Mouse (Mus musculus) ES-E14 (cell line): ENCODE results near the gene Clec16a. TPM values are rescaled to one million over a fixed set of nuclear protein-coding genes. Genes with fewer than 3 reads are reported as not detected.

Experiments
- DNase-seq: peaks from one replicate; pipeline ENCODE4 v3.0.0-alpha.2; 2013; ENCODE audit warnings: low read depth, low spot score
- H3K27ac ChIP-seq: 2 replicates; pipeline ENCODE4 v1.5.1; 2012; ENCODE audit warnings: low read depth, mild to moderate bottlenecking, low read length, moderate library complexity, mixed read lengths; ENCODE audit not compliant: poor library complexity, insufficient read depth, severe bottlenecking
- H3K36me3 ChIP-seq: 2 replicates; pipeline ENCODE4 v1.6.1; 2012; ENCODE audit warnings: mild to moderate bottlenecking, low read length, moderate library complexity, mixed read lengths; ENCODE audit not compliant: control insufficient read depth, poor library complexity, insufficient read depth, severe bottlenecking
- H3K4me1 ChIP-seq, 2 experiments: fragments of 150-350 bp in 1 of 2; sonication (generic) in 1 of 2; 2 replicates each; pipeline ENCODE4 v1.6.1; 2012; ENCODE audit warnings: low read length in 2 of 2, mild to moderate bottlenecking in 1 of 2, mixed read lengths in 1 of 2; ENCODE audit not compliant: control insufficient read depth in 2 of 2, insufficient read depth in 2 of 2, poor library complexity in 1 of 2
- H3K4me3 ChIP-seq, 2 experiments: fragments of 150-350 bp in 1 of 2; sonication (generic) in 1 of 2; 2 replicates each; pipeline ENCODE4 v1.5.1; 2012; ENCODE audit warnings: low read length in 2 of 2, low read depth in 1 of 2, mild to moderate bottlenecking in 1 of 2, mixed read lengths in 1 of 2; ENCODE audit not compliant: insufficient read depth in 1 of 2, poor library complexity in 1 of 2, severe bottlenecking in 1 of 2
- H3K9ac ChIP-seq: 2 replicates; pipeline ENCODE4 v1.6.1; 2012; ENCODE audit warnings: low read depth, mild to moderate bottlenecking, low read length, mixed read lengths; ENCODE audit not compliant: poor library complexity, insufficient read depth, severe bottlenecking
- H3K9me3 ChIP-seq: fragments of 150-350 bp; sonication (generic); 2 replicates; pipeline ENCODE4 v1.6.1; 2012; ENCODE audit warnings: low read depth, mild to moderate bottlenecking, low read length; ENCODE audit not compliant: control insufficient read depth, insufficient read depth
- CHD2 ChIP-seq: IDR thresholded peaks from 2 replicates; pipeline ENCODE4 v1.6.1; 2014; ENCODE audit warnings: mild to moderate bottlenecking, low read depth, low read length, inconsistent platforms
- HCFC1 ChIP-seq: IDR thresholded peaks from 2 replicates; pipeline ENCODE4 v1.6.1; 2012; ENCODE audit warnings: low read length, inconsistent platforms, borderline replicate concordance; ENCODE audit not compliant: insufficient read depth
- MAFK ChIP-seq: IDR thresholded peaks from 2 replicates; pipeline ENCODE4 v1.6.1; 2014; ENCODE audit warnings: mild to moderate bottlenecking, low read depth, low read length, inconsistent platforms; ENCODE audit not compliant: insufficient read depth
- ZC3H11A ChIP-seq: IDR thresholded peaks from 2 replicates; pipeline ENCODE4 v1.6.1; 2012; ENCODE audit warnings: low read depth, mild to moderate bottlenecking, inconsistent platforms, low read length, borderline replicate concordance
- ZNF384 ChIP-seq: IDR thresholded peaks from 2 replicates; pipeline ENCODE4 v1.6.1; 2012; ENCODE audit warnings: low read depth, low read length, inconsistent platforms
- in situ Hi-C, 2 experiments: fragments of 600-800 bp; cut with MboI; formaldehyde crosslinking; loops; one replicate each; pipeline ENCODE4 v1.15.1; 2025; ENCODE audit warnings: low sequenced_read_pairs in 2 of 2, inconsistent platforms in 1 of 2; ENCODE audit not compliant: unreplicated experiment in 2 of 2
- total RNA-seq: library from RNA; depleted of rRNA; stranded (reverse); fragments of 300-350 nt; gene quantifications from 2 replicates; pipeline ENCODE4 v1.2.3, GENCODE M21; 2012

Clec16a gene
- total RNA-seq, 1 experiment = 14.6 TPM

GRCm38 (mm10) chr16:10784793-10785370 is 239.7 kb downstream of the Clec16a start:
- H3K4me3 ChIP-seq = peak overlapping the region; percentile 81 to 98
- no peaks in the 10 kb centered on the region for H3K9me3 ChIP-seq
- TF ChIP-seq ZC3H11A (no peak), MAFK (no peak), HCFC1 (no peak), ZNF384 (no peak), CHD2 (no peak)
- peak; percentile 71 for DNase-seq
- no peak overlapping the region for H3K27ac ChIP-seq
- in situ Hi-C loops = loop anchor here in 1 of 2 experiments (10.0 kb wide), 1 partner anchor 370 kb away; the partner anchor contains the start of gene Nubp1
- H3K36me3 ChIP-seq = no peaks in the 10 kb centered on the region
- peak overlapping the region; percentile 77 for H3K9ac ChIP-seq
- peaks cover 7 to 18% of the 10 kb centered on the region in 2 experiments; a peak in 2 of 4 replicates for H3K4me1 ChIP-seq

GRCm38 (mm10) chr16:10785371-10786231 is 240.5 kb downstream of the Clec16a start, which contains the start of gene Socs1:
Gene Socs1 (minus strand): TSS chr16:10785536.
- in situ Hi-C loops = loop anchor here in 1 of 2 experiments (10.0 kb wide), 1 partner anchor 371 kb away; the partner anchor contains the start of gene Nubp1
- Histone ChIP-seq H3K9ac (peak within 1 kb of the TSS; percentile 77), H3K4me1 (peaks cover 7 to 18% of the 10 kb centered on the region in 2 experiments; a peak in 2 of 4 replicates), H3K9me3 (no peaks in the 10 kb centered on the region), H3K27ac (peak within 1 kb of the TSS; percentile 47; the same call in 1 of the 2 replicates), H3K4me3 (peak within 1 kb of the TSS; percentile 81 to 98), H3K36me3 (no peaks in the 10 kb centered on the region)
- no peak for TF ChIP-seq MAFK
- TF ChIP-seq ZC3H11A = no peak
- no peak for TF ChIP-seq HCFC1
- TF ChIP-seq CHD2 = no peak
- no peak for TF ChIP-seq ZNF384
- DNase-seq = peak; percentile 80

GRCm38 (mm10) chr16:10786288-10786687 is 241.1 kb downstream of the Clec16a start:
- H3K36me3 ChIP-seq = no peaks in the 10 kb centered on the region
- H3K9ac ChIP-seq = peak overlapping the region; percentile 50; the same call in 1 of the 2 replicates
- 0 out of 2 replicates have a peak overlapping the region, but pooled peaks have one; percentile 47 for H3K27ac ChIP-seq
- DNase-seq = peak; percentile 81
- in situ Hi-C loops = loop anchor here in 1 of 2 experiments (10.0 kb wide), 1 partner anchor 371 kb away; the partner anchor contains the start of gene Nubp1
- H3K4me3 ChIP-seq = peak overlapping the region; percentile 81 to 98
- no peaks in the 10 kb centered on the region for H3K9me3 ChIP-seq
- no peak for TF ChIP-seq CHD2
- no peak for TF ChIP-seq HCFC1
- no peak for TF ChIP-seq ZNF384
- peak; percentile 51; the same call in 1 of the 2 replicates for TF ChIP-seq ZC3H11A
- TF ChIP-seq MAFK = no peak
- H3K4me1 ChIP-seq = peaks cover 7 to 18% of the 10 kb centered on the region in 2 experiments; a peak in 2 of 4 replicates

DNA sequence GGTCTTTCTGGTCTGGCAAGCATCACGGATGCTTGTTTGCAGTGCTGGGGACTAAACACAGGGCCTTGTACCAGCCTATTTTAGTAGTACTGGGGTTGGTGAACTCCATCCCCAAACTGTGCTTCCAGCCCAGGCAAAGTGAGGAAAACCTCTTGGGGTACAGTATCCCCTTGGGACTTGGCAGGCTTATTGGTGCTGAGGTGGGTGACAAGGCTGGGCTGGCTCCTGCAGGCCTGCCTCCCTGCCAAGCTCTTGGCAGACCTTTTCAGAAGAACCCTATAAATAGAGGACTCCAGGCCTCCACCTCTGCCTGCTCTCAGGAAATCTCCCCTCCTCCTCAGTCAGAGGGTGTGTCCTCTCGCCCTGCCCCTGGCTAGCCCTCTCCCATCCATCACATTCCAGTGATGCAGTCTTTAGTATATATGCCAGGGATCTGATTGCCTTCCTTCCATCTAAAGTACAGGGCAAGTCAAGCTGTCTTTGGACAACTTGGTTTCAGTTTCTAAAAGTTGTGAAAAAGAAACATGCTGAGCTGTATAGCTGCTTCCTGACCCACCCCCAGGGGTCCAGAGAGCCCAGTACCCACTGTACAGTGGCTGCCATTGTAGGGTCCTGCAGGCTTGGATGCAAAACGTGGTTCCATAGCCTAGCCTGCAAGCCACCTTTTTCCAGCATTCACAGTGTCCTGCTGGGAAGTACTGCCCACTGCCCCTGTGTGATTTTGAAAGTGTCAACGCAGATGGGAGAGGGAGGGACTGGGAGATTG is 241.8 kb downstream of the Clec16a start:
- Histone ChIP-seq H3K9ac (no peak overlapping the region), H3K4me1 (peaks cover 7 to 18% of the 10 kb centered on the region in 2 experiments; a peak in 2 of 4 replicates), H3K9me3 (no peaks in the 10 kb centered on the region), H3K36me3 (no peaks in the 10 kb centered on the region), H3K27ac (no peak overlapping the region), H3K4me3 (0 out of 4 replicates have a peak overlapping the region, but pooled peaks of 1 of the 2 experiments have one; percentile 19)
- no peak for DNase-seq
- in situ Hi-C loops = loop anchor here in 1 of 2 experiments (10.0 kb wide), 1 partner anchor 372 kb away; the partner anchor contains the start of gene Nubp1
- TF ChIP-seq HCFC1 = no peak
- no peak for TF ChIP-seq CHD2
- no peak for TF ChIP-seq MAFK
- TF ChIP-seq ZC3H11A = no peak
- no peak for TF ChIP-seq ZNF384
